Mouse (Mus musculus) embryonic facial prominence, embryonic 15.5 days (tissue): Measurements from ENCODE around the gene Leap2. TPM values are rescaled to one million over a fixed set of nuclear protein-coding genes. Genes with fewer than 3 reads are reported as not detected.

Source experiments
- ATAC-seq: fragments of 200-750 bp; cut with Nextera tagmentation; 2 replicates; pipeline ENCODE4 v1.8.0; 2017; ENCODE audit warnings: low read depth, moderate TSS enrichment; ENCODE audit not compliant: insufficient number of reproducible peaks, low FRiP score, low TSS enrichment
- H3K27ac ChIP-seq: fragments of 300-500 bp; sonication (generic); replicated peaks from 2 replicates; pipeline ENCODE4 v1.5.1; 2015; ENCODE audit warnings: mild to moderate bottlenecking, inconsistent platforms
- H3K27me3 ChIP-seq: fragments of 300-500 bp; sonication (generic); 2 replicates; pipeline ENCODE4 v1.6.1; 2015; ENCODE audit warnings: inconsistent platforms
- H3K36me3 ChIP-seq: fragments of 300-500 bp; sonication (generic); 2 replicates; pipeline ENCODE4 v1.6.1; 2015; ENCODE audit warnings: mild to moderate bottlenecking, inconsistent platforms
- H3K4me1 ChIP-seq: fragments of 300-500 bp; sonication (generic); 2 replicates; pipeline ENCODE4 v1.6.1; 2015; ENCODE audit warnings: inconsistent platforms
- H3K4me2 ChIP-seq: fragments of 300-500 bp; sonication (generic); replicated peaks from 2 replicates; pipeline ENCODE4 v1.6.1; 2015; ENCODE audit warnings: mild to moderate bottlenecking, inconsistent platforms
- H3K4me3 ChIP-seq: fragments of 300-500 bp; sonication (generic); replicated peaks from 2 replicates; pipeline ENCODE4 v1.5.1; 2015; ENCODE audit warnings: mild to moderate bottlenecking, inconsistent platforms
- H3K9ac ChIP-seq: fragments of 300-500 bp; sonication (generic); 2 replicates; pipeline ENCODE4 v1.6.1; 2015; ENCODE audit warnings: inconsistent platforms
- H3K9me3 ChIP-seq: fragments of 300-500 bp; sonication (generic); replicated peaks from 2 replicates; pipeline ENCODE4 v1.6.1; 2016; ENCODE audit warnings: inconsistent platforms
- WGBS: fragments of 180-500 bp; shearing (Covaris S2); methylation state at CpG from one replicate; pipeline ENCODE4 v1.1.7; 2015; 5-methylcytosine and 5-hydroxymethylcytosine counted together
- microRNA-seq: library from miRNA; unstranded; fragments of <30 nt; microRNA quantifications from one replicate; pipeline ENCODE4, GENCODE M21; 2016; ENCODE audit warnings: borderline number of aligned reads
- polyA plus RNA-seq: library from polyadenylated mRNA; unstranded; fragments of >200 nt; fragmentation: Nextera tagmentation; extraction: Ambion mirVana; gene quantifications from 2 replicates; pipeline ENCODE4 v1.2.1, GENCODE M21; 2015

Gene Leap2
- polyA plus RNA-seq, 1 experiment from 2014 or later, result not detected

DNA sequence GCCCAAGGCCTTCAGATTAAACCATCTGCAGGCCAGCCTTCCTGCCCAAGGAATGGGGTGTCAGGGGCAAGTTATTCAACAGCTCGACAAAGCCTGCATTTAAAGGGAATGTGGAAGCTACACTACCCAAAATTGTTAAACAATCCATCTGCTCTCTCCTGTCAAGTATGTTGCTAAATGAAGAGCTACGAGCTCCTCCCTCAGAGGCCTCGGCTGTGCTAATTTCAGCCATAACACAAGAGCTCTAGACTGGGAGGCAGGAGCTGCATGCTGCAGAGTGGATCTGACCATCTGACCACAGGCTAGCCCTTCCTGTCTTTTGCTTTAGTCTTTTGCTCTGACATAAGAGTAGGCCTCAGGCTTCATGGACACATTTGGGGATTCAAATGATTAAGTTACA is 2.3 kb upstream of the Leap2 start:
- no peak overlapping the region for H3K4me2 ChIP-seq
- H3K4me1 ChIP-seq, result peaks cover 11% of the 10 kb centered on the region
- H3K9me3 ChIP-seq, result no peaks in the 10 kb centered on the region
- H3K4me3 ChIP-seq, result no peak overlapping the region
- ATAC-seq, result no peak
- no peak overlapping the region for H3K9ac ChIP-seq
- H3K27ac ChIP-seq, result no peak overlapping the region
- WGBS, result 61% methylated on average over 3 of the region's 3 CpGs
- no peaks in the 10 kb centered on the region for H3K27me3 ChIP-seq
- H3K36me3 ChIP-seq, result peaks cover 19% of the 10 kb centered on the region

GRCm38 (mm10) chr11:53424826-53425225 is 1.9 kb upstream of the Leap2 start:
- peaks cover 24% of the 10 kb centered on the region for H3K36me3 ChIP-seq
- no peaks in the 10 kb centered on the region for H3K9me3 ChIP-seq
- no peak overlapping the region for H3K4me3 ChIP-seq
- 62% methylated on average over 2 of the region's 2 CpGs for WGBS
- no peaks in the 10 kb centered on the region for H3K27me3 ChIP-seq
- ATAC-seq, result no peak
- no peak overlapping the region for H3K4me2 ChIP-seq
- peaks cover 7% of the 10 kb centered on the region for H3K4me1 ChIP-seq
- H3K27ac ChIP-seq, result no peak overlapping the region; the same call in 1 of the 2 replicates
- no peak overlapping the region for H3K9ac ChIP-seq

GRCm38 (mm10) chr11:53418048-53418447 is 4.9 kb downstream of the Leap2 start:
- H3K4me1 ChIP-seq, result no peaks in the 10 kb centered on the region
- H3K9ac ChIP-seq, result no peak overlapping the region
- no peak overlapping the region for H3K4me2 ChIP-seq
- H3K36me3 ChIP-seq, result peaks cover 70% of the 10 kb centered on the region
- H3K4me3 ChIP-seq, result no peak overlapping the region
- no peaks in the 10 kb centered on the region for H3K27me3 ChIP-seq
- no peak for ATAC-seq
- H3K27ac ChIP-seq, result no peak overlapping the region
- H3K9me3 ChIP-seq, result no peaks in the 10 kb centered on the region

DNA sequence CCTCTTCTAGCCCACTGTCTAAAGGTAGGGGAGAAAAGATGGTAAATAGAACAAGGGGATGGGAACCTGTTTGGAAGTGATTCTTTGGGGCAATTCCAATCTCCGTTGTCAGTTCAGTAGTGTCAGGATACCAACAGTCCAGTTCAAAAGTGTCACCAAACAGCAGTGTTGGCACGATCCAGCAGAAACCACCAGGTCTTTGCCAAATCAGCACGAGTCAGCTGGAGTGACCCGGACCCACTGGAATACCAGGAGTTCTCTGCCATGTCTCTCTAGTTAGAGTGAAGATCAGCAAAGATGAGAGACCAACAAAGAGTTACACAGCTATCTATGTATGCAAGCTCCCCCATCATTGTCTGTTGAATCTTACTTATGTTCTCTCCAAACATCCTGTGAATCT is 9.1 kb downstream of the Leap2 start:
- WGBS, result 94% methylated on average over 4 of the region's 4 CpGs
- Histone ChIP-seq H3K27ac (no peak overlapping the region), H3K4me1 (no peaks in the 10 kb centered on the region), H3K9ac (no peak overlapping the region), H3K27me3 (no peaks in the 10 kb centered on the region), H3K4me3 (no peak overlapping the region), H3K36me3 (peaks cover 91% of the 10 kb centered on the region), H3K9me3 (no peaks in the 10 kb centered on the region), H3K4me2 (no peak overlapping the region)
- no peak for ATAC-seq

DNA sequence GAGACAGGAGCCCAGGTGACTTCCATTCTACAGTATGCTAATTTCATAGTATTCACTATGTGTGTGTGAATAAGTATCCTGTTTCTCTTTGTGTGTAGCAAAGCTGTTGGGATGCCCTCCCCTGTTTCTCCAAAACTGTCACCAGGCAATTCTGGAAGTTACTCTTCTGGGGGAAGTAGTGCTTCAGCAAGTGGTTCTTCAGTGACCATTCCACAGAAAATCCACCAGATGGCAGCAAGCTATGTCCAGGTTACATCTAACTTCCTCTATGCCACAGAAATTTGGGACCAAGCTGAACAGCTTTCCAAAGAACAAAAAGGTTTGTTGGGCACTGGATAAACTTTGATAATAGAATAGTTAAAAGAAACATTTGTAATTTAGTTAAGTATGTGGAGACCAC is 11.2 kb downstream of the Leap2 start:
- H3K4me3 ChIP-seq, result no peak overlapping the region
- peaks cover 87% of the 10 kb centered on the region for H3K36me3 ChIP-seq
- H3K27ac ChIP-seq, result no peak overlapping the region
- ATAC-seq, result no peak
- H3K9me3 ChIP-seq, result no peaks in the 10 kb centered on the region
- H3K4me1 ChIP-seq, result no peaks in the 10 kb centered on the region
- H3K9ac ChIP-seq, result no peak overlapping the region
- no peak overlapping the region for H3K4me2 ChIP-seq
- no peaks in the 10 kb centered on the region for H3K27me3 ChIP-seq

DNA sequence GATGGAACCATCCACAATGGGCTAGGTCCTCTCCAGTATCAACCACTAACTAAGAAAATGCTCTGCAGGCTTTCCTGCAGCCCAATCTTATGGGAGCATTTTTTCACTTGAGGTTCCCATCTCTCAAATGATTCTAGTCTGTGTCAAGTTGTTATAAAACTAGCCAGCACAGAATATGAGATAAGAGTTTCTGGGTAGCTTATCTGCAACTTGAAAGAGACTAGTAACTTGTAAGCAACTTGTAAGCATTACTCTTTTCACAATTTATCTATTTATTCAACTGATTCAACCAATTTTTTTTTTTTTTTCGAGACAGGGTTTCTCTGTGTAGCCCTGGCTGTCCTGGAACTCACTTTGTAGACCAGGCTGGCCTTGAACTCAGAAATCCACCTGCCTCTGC is 19.3 kb downstream of the Leap2 start:
- Histone ChIP-seq H3K4me3 (no peak overlapping the region), H3K4me2 (no peak overlapping the region), H3K36me3 (peaks cover 85% of the 10 kb centered on the region), H3K27ac (no peak overlapping the region), H3K4me1 (no peaks in the 10 kb centered on the region), H3K9me3 (no peaks in the 10 kb centered on the region), H3K9ac (no peak overlapping the region), H3K27me3 (no peaks in the 10 kb centered on the region)
- 89% methylated on average over 1 of the region's 1 CpGs for WGBS
- no peak for ATAC-seq

DNA sequence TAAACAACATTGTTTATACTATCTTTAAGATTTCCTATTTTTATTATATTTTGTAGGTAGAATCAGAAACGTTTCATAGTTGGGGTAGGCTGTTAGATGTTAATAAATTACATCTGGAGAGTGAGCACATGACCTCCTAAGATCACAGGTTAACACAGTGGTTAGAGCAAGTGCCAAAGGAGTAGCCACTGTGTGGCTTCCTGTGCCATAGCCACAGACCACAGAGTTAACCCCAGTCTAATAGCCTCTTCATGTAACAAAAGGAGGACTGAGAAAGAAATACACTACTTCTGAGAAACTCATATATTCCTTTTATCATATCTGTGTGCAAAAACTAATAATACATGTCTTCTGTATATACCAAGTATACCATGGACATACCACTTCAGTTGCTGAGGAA is 29.1 kb downstream of the Leap2 start:
- WGBS, result 90% methylated on average over 1 of the region's 1 CpGs
- Histone ChIP-seq H3K9ac (no peak overlapping the region), H3K27ac (no peak overlapping the region), H3K9me3 (no peaks in the 10 kb centered on the region), H3K4me3 (no peak overlapping the region), H3K4me2 (no peak overlapping the region), H3K4me1 (no peaks in the 10 kb centered on the region), H3K36me3 (peaks cover 40% of the 10 kb centered on the region), H3K27me3 (no peaks in the 10 kb centered on the region)
- no peak for ATAC-seq

- no peaks in the 10 kb centered on the region for H3K9me3 ChIP-seq
- no peaks in the 10 kb centered on the region for H3K27me3 ChIP-seq
- 95% methylated on average over 2 of the region's 2 CpGs for WGBS
- no peaks in the 10 kb centered on the region for H3K4me1 ChIP-seq
- ATAC-seq, result no peak
- H3K36me3 ChIP-seq, result peaks cover 30% of the 10 kb centered on the region
- no peak overlapping the region for H3K27ac ChIP-seq
- no peak overlapping the region for H3K4me2 ChIP-seq
- no peak overlapping the region for H3K4me3 ChIP-seq
- no peak overlapping the region for H3K9ac ChIP-seq
These were observed 39.1 kb downstream of the Leap2 start for GRCm38 (mm10) chr11:53383758-53384428.

DNA sequence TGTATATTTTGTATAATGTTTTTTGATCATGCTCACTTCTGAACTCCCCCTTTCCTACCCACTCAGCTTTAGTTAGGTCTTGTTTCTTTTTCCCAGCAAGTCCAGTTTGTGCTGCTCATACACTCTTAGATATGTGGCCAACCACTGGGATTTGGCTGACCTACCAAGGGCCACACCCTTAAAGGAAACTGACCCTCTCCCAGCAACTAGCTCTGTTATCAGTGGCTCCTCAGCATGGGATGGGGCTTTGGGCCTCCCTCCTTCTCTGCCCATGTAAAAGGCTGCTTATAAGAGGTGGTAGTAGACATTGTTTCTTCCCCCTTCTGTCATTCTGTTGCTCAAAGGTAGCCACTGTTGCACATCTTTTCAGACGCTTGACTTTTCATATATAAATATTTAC is 44.1 kb downstream of the Leap2 start:
- Histone ChIP-seq H3K36me3 (peaks cover 35% of the 10 kb centered on the region), H3K4me1 (no peaks in the 10 kb centered on the region), H3K27me3 (no peaks in the 10 kb centered on the region), H3K4me2 (no peak overlapping the region), H3K9me3 (no peaks in the 10 kb centered on the region), H3K27ac (no peak overlapping the region), H3K4me3 (no peak overlapping the region), H3K9ac (no peak overlapping the region)
- ATAC-seq, result no peak
- WGBS, result 85% methylated on average over 1 of the region's 1 CpGs

Small RNAs within 50 kb of the gene (microRNA-seq; reads per million reads assigned to microRNA genes)
- gene Mir6920, result not detected

Other genes starting within 250 kb of the Leap2 start
- gene Hspa4, start 122.7 kb downstream of the Leap2 start, polyA plus RNA-seq, result 63.9 and 71.9 TPM in 2 replicates
- 16.3 and 16.7 TPM in 2 replicates for gene Zcchc10, start 98.5 kb downstream of the Leap2 start, polyA plus RNA-seq
- 43.1 and 50.3 TPM in 2 replicates for gene Aff4, start 72.3 kb downstream of the Leap2 start, polyA plus RNA-seq
- gene Uqcrq, start 7.7 kb upstream of the Leap2 start, polyA plus RNA-seq, result 535 and 540 TPM in 2 replicates
- 2.3 and 2.4 TPM in 2 replicates for gene Gdf9, start 7.9 kb upstream of the Leap2 start, polyA plus RNA-seq
- 0.17 and 0.28 TPM in 2 replicates for gene Gm10447, start 33.9 kb upstream of the Leap2 start, polyA plus RNA-seq
- gene Shroom1, start 34.0 kb upstream of the Leap2 start, polyA plus RNA-seq, result 3.4 and 3.7 TPM in 2 replicates
- not detected in 2 replicates for gene Gm9837, start 47.3 kb upstream of the Leap2 start, polyA plus RNA-seq
- gene Gm9945, start 57.0 kb upstream of the Leap2 start, polyA plus RNA-seq, result 0.18 TPM in 1 of 2 replicates, not detected in the other
- 1.1 and 1.5 TPM in 2 replicates for gene Sowaha, start 57.1 kb upstream of the Leap2 start, polyA plus RNA-seq
- 46.1 and 47.9 TPM in 2 replicates for gene Sept8, start 96.1 kb upstream of the Leap2 start, polyA plus RNA-seq
- gene Kif3a, start 144.2 kb upstream of the Leap2 start, polyA plus RNA-seq, result 85.7 and 92.0 TPM in 2 replicates
- gene Il4, start 195.5 kb upstream of the Leap2 start, polyA plus RNA-seq, result 1.9 and 2.6 TPM in 2 replicates
- not detected in 2 replicates for gene Il13, start 211.5 kb upstream of the Leap2 start, polyA plus RNA-seq